Mouse (Mus musculus): ENCODE data around the gene Nr1i3.

Nr1i3 gene

DNA sequence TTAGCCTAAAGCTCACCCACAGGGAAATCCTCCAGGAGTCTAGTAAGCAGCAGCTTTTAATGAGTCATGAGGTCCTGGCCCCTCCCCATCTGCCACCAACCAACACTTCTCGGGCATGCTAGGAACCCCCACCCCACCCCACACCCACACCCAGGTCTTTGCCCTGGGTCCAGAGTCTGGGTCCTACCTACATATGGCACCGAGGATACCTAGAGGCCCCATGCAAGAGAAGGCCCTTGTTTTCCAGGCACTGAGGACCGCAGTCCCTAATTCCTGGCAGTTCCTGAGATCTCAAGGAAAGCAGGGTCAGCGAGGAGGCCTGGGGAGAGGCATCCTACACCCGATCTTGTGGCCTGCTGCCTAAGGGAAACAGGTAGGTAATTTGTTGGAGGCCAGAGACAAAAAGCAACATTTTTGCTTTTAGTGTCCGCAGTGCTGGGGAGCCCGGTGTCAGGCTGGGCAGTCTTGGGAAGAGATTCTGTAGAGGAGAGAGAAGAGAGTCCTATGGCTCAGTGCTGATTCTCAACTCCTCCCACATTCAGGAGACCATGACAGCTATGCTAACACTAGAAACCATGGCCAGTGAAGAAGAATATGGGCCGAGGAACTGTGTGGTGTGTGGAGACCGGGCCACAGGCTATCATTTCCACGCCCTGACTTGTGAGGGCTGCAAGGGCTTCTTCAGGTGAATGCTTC is at the start of gene Nr1i3:
Nr1i3 (plus strand) TSS at position 170 of the 696 bp plus-strand sequence.
- no peak for DNase-seq

DNA sequence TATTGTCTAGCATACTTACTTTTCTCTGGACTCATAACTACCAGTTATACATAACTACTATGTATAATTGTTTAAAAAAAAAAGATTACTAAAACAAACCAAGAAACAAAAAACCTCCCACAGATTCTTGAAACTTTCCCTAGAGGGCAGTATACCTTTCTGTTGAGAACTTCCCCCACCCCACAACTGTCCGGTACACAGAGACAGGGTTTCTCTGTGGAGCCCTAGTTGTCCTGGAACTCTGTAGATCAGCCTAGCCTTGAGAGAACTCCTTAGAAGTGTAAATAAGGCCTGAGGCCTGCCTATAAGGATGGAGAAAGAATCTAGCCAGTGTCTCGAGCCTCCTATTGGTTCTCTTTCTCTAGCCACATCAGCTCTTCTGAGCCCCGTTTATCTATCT is 49.5 kb upstream of the Nr1i3 start:
- no peak for DNase-seq

- no peak for DNase-seq
Measured at GRCm38 (mm10) chr1:171165629-171166345, 48.0 kb upstream of the Nr1i3 start.

GRCm38 (mm10) chr1:171168906-171169305 is 44.9 kb upstream of the Nr1i3 start:
- DNase-seq, result no peak

- no peak for DNase-seq
Measured at GRCm38 (mm10) chr1:171169913-171170312, 43.9 kb upstream of the Nr1i3 start.

DNA sequence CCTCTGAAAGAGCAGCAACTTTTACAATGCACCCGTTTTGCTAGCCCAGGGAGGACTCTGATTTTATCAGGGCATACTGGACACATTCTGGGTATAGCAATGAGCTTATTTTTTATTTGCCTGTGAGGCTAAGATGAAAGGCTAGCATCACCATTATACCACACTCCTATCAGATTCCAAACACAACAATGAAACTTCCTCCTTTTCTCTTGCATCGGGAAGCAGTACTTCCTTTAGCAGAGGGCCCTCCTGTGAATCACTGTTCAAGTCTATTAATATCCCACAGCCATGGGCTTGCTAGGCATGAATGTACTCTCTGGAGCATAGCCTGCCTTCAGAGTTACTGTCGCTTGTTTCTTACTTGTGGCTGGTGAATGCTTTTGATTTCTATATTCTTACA is 42.6 kb upstream of the Nr1i3 start:
- DNase-seq, result no peak

DNA sequence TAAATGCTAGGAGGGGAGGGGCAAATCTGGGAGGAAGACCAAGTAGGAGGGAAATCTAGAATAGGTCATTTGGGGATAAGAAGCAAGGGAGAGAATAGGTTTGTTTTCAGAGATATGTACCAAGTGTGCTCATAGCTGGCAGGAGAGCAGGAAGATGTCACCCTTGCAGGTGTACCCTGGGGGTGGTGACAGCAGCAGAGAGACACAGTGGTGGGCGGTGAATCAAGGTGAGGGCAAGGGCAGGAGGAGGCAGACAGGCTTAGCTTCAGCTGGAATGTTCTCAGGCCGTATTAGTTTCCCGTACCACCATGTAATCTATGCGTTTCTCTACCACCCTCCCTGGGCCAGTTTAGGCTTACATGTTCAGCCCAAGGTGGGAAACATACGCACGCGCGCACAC is 41.0 kb upstream of the Nr1i3 start:
- no peak for DNase-seq

DNA sequence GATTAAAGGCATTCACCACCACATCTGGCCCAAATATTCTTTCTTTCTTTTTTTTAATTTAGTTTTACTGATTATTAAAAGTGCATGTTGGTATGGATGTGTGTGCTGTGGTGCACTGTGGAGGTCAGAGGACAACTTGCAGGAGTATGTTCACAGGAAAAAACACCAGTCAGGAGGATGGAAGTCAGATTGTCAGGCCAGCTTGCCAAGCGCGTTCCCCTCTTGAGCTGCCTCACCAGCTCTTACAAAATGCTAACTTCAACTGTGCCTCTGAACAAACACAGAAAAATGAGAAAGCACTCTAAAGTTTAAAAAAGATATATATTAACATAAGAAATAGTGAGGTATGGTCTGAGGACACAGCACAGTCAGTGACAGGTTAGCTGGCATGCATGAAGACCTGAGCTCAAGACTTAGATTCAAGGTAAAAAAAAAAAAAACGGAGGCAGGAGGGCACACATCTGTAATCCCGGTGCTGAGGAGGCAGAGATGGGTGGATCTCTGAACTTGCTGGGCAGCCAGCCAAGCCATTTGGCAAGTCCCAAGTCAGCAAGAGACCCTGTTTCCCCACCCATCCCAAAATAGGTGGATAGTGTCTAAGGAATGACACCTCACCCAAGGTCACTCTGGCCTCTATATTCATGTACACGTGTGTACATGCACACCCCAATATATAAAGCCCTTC is 34.1 kb upstream of the Nr1i3 start:
- DNase-seq, result no peak

GRCm38 (mm10) chr1:171183025-171183424 is 30.7 kb upstream of the Nr1i3 start:
- DNase-seq, result no peak

- no peak for DNase-seq
Measured at GRCm38 (mm10) chr1:171183620-171184019, 30.1 kb upstream of the Nr1i3 start.

- DNase-seq, result no peak
Measured at GRCm38 (mm10) chr1:171184314-171184713, 29.5 kb upstream of the Nr1i3 start.

DNA sequence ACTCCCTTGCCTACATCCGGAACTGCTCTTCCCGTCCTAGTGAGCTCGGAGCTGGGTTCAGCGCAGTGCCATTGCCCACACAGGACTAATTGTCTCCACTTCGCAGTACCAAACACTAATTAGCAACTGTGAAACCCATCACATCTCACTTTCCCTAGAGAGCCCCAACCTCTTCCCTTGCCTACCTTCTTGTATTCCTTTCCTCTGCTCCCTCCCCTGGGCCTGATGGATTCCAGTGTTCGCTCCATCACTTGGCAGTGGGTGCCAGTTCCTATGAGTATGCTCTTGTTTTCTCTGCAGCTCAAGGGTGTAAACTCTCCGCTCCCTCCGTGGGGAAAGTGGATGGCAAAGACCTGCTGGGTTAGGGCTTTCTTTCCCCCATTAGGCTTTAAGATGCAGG is 28.1 kb upstream of the Nr1i3 start:
- no peak for DNase-seq

DNA sequence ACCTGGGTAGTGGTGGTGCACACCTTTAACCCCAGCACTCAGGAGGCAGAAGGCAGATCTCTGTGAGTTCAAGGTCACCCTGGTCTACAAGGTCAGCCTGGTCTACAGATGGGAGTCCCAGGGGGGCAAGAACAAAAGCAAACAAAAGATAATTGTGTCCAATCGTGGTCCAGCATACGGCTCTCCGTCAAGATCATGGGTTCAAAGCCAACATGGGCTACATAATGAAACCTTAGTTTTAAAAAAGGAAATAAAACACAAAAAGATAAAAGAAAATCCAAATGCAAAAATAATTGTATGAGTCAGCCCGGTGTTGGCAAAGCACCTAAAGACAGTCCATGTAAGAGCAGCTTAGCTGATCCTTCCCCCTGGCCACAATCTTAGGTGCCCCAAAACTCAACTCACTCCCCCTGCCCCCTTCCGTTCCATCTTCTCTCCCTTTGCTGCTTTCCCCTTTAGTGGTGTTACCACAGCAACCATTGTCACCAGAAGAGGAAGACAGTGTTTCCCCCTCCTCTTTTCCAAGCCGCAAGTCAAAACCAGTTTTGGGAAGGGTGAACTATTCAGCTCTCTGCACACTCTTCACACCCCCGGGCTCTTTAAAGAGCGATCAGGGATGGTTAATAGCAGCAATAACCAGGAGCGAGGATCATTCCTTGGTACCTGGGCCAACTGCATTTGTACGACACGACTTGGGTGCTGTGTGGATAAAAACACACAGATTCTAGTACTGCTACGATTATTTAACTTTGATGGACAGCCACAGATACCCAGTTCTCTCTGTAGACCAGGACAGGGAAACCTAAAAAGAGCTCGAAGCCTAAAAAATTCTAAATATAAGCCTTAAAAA is 25.7 kb upstream of the Nr1i3 start:
- no peak for DNase-seq

GRCm38 (mm10) chr1:171189046-171189445 is 24.7 kb upstream of the Nr1i3 start:
- DNase-seq, result no peak

DNA sequence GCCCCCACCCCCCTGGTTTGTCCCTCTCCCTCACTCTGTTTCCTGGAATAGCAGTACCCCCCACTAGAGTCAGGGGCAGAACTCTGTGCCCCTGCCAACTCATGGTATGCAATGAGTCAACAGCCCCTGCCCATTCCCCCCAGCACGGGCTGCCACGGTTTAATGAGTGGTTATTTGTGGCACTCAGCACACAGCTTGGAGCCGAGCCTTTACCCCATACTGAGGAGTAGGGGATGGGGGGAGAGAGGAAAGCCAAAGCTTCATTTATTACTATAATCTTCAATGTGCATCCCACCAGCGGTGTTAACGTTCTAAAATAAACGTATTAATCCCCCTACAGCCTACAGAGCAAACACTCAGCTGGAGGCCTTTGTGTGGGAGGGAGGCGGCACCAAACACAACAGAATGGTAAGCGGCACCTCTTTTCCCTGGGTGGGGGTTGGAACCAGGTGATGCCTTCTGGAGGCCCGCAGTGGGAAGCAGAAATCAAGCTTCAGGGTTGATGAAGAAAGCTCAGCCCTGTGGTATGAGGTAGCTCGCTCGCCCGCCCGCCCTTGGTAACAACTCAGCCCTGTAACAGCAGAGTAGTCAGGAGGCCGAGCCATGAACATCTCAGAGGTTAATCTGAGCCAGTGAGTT is 24.2 kb upstream of the Nr1i3 start:
- DNase-seq, result no peak

DNA sequence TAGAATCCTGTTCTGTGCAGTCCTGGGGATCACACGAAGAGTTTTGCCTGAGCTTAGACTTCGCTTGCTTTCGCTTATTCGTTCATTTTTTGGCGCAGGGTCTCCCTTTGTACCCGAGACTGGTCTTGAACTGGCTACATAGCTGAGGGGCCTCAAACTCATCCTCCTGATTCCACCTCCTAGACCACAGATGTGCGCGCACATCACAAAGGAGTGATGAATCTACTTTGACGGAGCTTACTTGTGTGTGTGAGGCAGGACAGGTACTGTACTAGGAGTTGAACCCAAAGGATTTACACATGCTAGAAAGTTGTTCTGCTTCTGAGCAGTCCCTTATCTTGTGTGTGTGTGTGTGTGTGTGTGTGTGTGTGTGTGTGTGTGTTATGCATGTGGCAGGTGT is 22.9 kb upstream of the Nr1i3 start:
- DNase-seq, result no peak

GRCm38 (mm10) chr1:171192283-171192682 is 21.5 kb upstream of the Nr1i3 start:
- no peak for DNase-seq

DNA sequence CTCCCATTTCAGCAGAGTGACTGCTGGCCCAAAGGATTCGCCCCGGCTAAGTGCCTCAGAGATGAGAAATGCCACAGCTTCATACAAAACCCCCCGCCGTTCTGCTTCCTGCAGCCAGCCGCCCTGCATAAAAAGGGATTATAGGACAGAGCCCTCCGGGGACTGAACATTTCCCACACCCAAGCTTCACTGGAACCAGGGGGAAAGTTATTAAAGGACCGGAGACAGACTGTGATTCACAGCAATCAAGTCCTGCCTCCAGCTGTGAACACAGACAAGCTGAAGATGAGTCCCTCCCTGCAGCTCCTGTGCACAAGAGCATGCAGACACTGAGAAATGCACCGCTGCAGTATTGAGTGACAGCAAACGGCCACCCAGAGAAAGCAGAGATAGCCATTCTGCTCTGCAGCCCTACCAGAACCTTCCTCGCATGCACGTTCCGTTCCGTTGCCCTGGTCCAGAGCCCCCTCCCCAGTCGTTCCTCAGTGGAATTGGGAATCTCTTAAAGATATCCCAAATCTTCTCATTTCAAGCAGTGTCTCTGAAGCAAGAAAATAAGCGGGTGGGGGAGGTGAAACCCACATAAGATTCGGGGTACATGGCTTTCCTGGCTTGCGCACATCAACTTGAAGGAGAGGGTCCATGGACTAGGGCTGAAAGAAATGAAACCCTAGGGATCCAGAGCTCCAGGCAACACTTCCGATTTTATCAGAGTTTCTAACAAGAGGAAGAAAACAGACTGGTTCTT is 20.5 kb upstream of the Nr1i3 start:
- no peak for DNase-seq

DNA sequence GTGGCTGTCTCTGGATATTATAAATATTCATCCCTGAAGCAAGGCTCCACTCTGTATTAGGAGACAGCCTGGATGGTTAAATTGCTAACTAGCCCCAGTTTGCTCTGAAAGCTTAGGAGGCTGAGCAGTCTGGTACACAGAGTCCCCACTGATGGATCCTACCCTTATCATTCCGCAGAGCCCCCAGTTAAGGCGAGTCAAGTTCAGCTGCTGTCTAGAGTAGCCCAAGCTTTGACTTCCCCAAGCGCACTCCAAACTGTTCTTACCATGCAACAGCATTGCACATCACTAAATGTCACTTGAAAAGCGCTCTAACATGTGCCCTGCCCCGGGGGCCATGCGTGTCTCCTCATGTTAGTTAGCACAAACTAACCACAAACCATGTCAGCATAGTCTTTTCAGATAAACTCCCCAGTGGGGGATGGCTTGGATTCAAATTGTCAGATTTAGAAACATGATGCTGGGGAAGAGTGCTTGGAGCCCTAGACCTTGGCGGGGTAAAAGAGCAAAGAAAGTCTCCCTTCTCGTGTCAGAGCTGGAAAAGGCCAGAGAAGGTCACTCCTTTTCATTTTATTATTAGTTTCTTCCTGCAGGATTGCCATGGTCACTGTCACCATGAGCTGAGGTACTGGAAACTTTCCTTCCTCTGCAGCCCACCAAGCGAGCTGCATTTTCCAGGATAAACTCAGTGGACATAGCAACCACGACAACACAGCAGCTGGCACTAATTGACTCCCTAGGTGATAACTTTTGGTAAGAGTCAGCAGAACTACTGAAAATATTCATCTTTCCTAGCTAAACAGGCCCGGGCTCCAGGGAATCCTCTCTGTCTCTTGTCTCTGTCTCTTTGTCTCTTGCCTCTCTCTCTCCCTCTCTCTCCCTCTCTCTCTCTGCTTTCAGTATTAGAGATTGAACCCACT is 19.6 kb upstream of the Nr1i3 start:
- DNase-seq, result no peak

DNA sequence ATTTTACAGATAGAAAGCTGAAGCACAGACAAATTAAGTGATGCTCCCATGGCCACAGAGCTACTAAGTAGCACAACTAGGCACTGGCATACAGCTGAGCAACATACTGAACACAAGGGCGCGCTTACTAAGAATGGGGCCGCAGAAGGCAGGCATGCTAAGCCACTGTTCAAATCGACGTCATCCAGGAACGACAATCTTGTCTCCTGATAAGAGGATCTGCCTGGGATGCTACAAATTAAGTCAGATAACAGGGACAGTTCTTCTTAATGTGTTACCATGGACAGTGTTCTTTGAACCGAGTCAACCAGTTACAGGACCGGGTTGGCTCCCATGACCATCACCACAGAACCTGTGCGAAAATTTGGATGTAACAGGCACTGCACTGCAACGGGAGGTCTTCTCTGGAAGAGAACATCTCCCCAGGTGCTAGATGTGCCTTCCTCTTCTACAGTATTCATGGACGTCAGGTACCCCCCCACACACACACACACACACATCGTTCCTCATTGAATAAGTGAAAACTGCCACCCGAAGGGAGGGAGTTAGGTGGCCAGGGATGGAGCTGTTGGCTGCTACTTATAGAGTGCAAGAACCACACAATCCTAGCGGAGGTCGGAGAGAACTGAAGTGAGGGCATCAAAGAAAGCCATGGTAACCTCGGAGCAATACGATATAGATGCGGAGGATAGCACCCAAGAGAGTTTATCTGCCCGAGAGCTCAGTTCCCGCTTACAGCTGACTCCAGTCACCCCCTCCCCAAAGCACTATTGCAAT is 18.5 kb upstream of the Nr1i3 start:
- no peak for DNase-seq

All from right cerebral cortex, postnatal 14 days (tissue).